Mouse (Mus musculus): ENCODE data around the gene Gm20388. TPM values are rescaled to one million over a fixed set of nuclear protein-coding genes. Genes with fewer than 3 reads are reported as not detected.

The Gm20388 gene
- total RNA-seq, 2 experiments from 2014 or later, result 18.6 TPM; not detected in 1

GRCm38 (mm10) chr8:120896203-120896602, 985.6 kb downstream of the Gm20388 start:
- intact Hi-C loops (cut with DNase I), result no loop called here
- no peak for DNase-seq (ENCODE audit: low spot score in 2 of 2)

- peak in 1 of 2 experiments; percentile 10 for DNase-seq (ENCODE audit: low spot score in 2 of 2)
- intact Hi-C loops (cut with DNase I), result no loop called here
These were observed 987.4 kb downstream of the Gm20388 start for GRCm38 (mm10) chr8:120898008-120898407.

- intact Hi-C loops (cut with DNase I), result no loop called here
- no peak for DNase-seq (ENCODE audit: low spot score in 2 of 2)
These were observed 988.3 kb downstream of the Gm20388 start for GRCm38 (mm10) chr8:120898828-120899407.

GRCm38 (mm10) chr8:120902346-120902745, 991.7 kb downstream of the Gm20388 start:
- DNase-seq (ENCODE audit: low spot score in 2 of 2), result no peak
- intact Hi-C loops (cut with DNase I), result no loop called here

DNA sequence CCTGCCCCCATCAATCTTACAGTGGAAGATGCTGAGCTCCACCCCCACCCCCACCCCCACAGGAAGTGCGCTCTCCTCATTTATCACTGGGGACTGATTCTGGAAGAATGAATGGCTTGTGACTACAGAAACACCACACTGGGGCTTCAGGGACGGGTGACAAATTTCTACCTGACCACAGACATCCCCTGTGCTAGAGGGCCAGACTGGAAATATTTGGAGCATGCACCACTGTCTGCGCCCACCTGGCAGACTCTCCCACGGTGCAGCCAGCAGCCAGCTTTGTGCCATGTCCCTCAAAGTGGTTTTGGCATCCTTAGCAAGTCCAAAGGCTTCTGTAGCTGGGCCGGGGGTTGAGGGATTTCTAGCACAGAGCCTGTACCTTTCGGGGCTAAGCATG, 997.0 kb downstream of the Gm20388 start:
- intact Hi-C loops (cut with DNase I), result no loop called here
- DNase-seq (ENCODE audit: low spot score in 2 of 2), result no peak

GRCm38 (mm10) chr8:120910936-120911335, 1000.3 kb downstream of the Gm20388 start:
- no peak for DNase-seq (ENCODE audit: low spot score in 2 of 2)
- intact Hi-C loops (cut with DNase I), result no loop called here

GRCm38 (mm10) chr8:120912463-120912862, 1001.8 kb downstream of the Gm20388 start:
- no peak for DNase-seq (ENCODE audit: low spot score in 2 of 2)
- intact Hi-C loops (cut with DNase I), result no loop called here

- no peak for DNase-seq (ENCODE audit: low spot score in 2 of 2)
- intact Hi-C loops (cut with DNase I), result no loop called here
These were observed 1006.3 kb downstream of the Gm20388 start for GRCm38 (mm10) chr8:120916831-120917435.

GRCm38 (mm10) chr8:120920527-120920926, 1009.9 kb downstream of the Gm20388 start:
- intact Hi-C loops (cut with DNase I), result no loop called here

GRCm38 (mm10) chr8:120926201-120926600, 1015.6 kb downstream of the Gm20388 start:
- no peak for DNase-seq (ENCODE audit: low spot score in 2 of 2)

More at GRCm38 (mm10) chr8:120920527-120920926, 1009.9 kb downstream of the Gm20388 start:
- no peak for DNase-seq (ENCODE audit: low spot score in 2 of 2)

GRCm38 (mm10) chr8:120928082-120928481, 1017.4 kb downstream of the Gm20388 start:
- intact Hi-C loops (cut with DNase I), result no loop called here
- DNase-seq (ENCODE audit: low spot score in 2 of 2), result no peak

More at GRCm38 (mm10) chr8:120926201-120926600, 1015.6 kb downstream of the Gm20388 start:
- intact Hi-C loops (cut with DNase I), result no loop called here

- intact Hi-C loops (cut with DNase I), result no loop called here
- no peak for DNase-seq (ENCODE audit: low spot score in 2 of 2)
These were observed 1024.0 kb downstream of the Gm20388 start for GRCm38 (mm10) chr8:120934596-120934995.

- no peak for DNase-seq (ENCODE audit: low spot score in 2 of 2)
- intact Hi-C loops (cut with DNase I), result no loop called here
These were observed 1026.0 kb downstream of the Gm20388 start for GRCm38 (mm10) chr8:120936685-120937084.

- no peak for DNase-seq (ENCODE audit: low spot score in 2 of 2)
- intact Hi-C loops (cut with DNase I), result no loop called here
These were observed 1026.8 kb downstream of the Gm20388 start for GRCm38 (mm10) chr8:120937474-120937873.

DNA sequence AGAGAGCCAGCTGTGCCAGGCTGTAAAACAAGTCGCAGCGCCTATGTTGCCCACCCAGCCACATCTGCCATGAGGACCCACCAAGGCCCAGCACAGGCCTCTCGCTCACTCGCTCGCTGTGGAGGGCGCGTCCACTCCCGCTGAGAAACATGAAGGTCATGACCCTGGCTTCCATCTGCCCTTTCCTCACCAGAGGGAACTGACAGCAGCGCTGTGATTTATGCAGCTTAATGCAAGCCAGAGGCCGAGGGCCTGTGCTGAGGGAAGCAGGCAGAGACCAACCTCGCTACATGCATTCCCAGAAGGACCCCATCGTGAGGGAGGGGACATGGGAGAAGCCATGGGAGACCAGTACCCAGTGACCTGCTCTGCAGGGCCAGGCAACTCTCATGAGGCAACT, 1029.6 kb downstream of the Gm20388 start:
- DNase-seq (ENCODE audit: low spot score in 2 of 2), result no peak
- intact Hi-C loops (cut with DNase I), result no loop called here

GRCm38 (mm10) chr8:120947240-120947639, 1036.6 kb downstream of the Gm20388 start:
- no peak for DNase-seq (ENCODE audit: low spot score in 2 of 2)
- intact Hi-C loops (cut with DNase I), result no loop called here

- intact Hi-C loops (cut with DNase I), result no loop called here
- DNase-seq (ENCODE audit: low spot score in 2 of 2), result no peak
These were observed 1037.5 kb downstream of the Gm20388 start for GRCm38 (mm10) chr8:120948050-120948595.

GRCm38 (mm10) chr8:120948620-120949491, 1038.2 kb downstream of the Gm20388 start:
- DNase-seq (ENCODE audit: low spot score in 2 of 2), result no peak
- intact Hi-C loops (cut with DNase I), result no loop called here

DNA sequence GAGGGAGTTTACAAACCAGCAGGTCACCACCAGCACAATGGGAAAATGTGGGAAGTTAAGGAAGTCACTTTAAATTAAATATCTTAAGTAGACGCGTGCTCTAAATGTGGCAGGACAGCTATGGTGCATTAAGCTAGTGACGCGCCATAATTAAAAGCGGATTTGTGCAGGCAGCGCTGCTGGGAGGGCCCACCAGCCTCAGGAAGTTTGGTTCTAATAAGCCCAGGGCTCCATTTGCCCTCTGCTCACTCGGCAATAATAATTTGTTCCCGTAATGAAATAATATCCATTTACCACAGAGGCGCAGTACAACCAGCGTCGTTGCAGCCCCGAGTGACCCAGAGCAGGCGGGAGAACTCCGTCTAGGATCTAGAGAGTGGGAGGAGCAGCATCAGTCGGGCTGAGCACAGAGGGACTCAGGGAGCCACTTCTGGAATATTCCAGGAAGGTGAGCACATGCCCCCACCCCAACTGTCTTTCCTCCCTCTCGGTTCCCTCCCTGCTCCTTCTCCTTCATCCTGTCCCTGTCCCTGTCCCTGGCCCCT, 1040.1 kb downstream of the Gm20388 start:
- intact Hi-C loops (cut with DNase I), result no loop called here
- no peak for DNase-seq (ENCODE audit: low spot score in 2 of 2)

- no peak for DNase-seq (ENCODE audit: low spot score in 2 of 2)
- intact Hi-C loops (cut with DNase I), result no loop called here
These were observed 1048.8 kb downstream of the Gm20388 start for GRCm38 (mm10) chr8:120959470-120959891.
